Mouse (Mus musculus) MEL-GATA-1-ER (cell line): Measurements from ENCODE around the gene Vmn2r18.

ENCODE experiments used
- DNase-seq: peaks from one replicate; pipeline ENCODE4 v3.0.0-alpha.2; 2012; ENCODE audit warnings: low read depth; ENCODE audit errors: extremely low read depth

Vmn2r18 gene

GRCm38 (mm10) chr5:151605921-151606320 lies at the start of gene Vmn2r18:
Gene Vmn2r18 (minus strand): TSS chr5:151606021.
- no peak for DNase-seq

GRCm38 (mm10) chr5:151651411-151651784 lies 45.6 kb upstream of the Vmn2r18 start:
- no peak for DNase-seq

GRCm38 (mm10) chr5:151650700-151651410 lies 45.0 kb upstream of the Vmn2r18 start, which contains the start of gene Rfc3:
Gene Rfc3 (minus strand): TSS chr5:151651242.
- peak; percentile 94 for DNase-seq

- peak; percentile 45 for DNase-seq
Measured at GRCm38 (mm10) chr5:151644845-151645244, 39.0 kb upstream of the Vmn2r18 start.

GRCm38 (mm10) chr5:151642867-151643266 lies 37.0 kb upstream of the Vmn2r18 start:
- no peak for DNase-seq

- DNase-seq, result no peak
Measured at GRCm38 (mm10) chr5:151642102-151642501, 36.3 kb upstream of the Vmn2r18 start.

- no peak for DNase-seq
Measured at GRCm38 (mm10) chr5:151601696-151602095, 4.1 kb downstream of the Vmn2r18 start.
